Mouse (Mus musculus): ENCODE results near the gene Wwox. TPM values are rescaled to one million over a fixed set of nuclear protein-coding genes. Genes with fewer than 3 reads are reported as not detected.

The Wwox gene
- polyA plus RNA-seq, 1 experiment from 2014 or later, result 8.9 TPM

- no peak for ATAC-seq
- 3% methylated on average over 18 of the region's 18 CpGs for WGBS
- Histone ChIP-seq H3K27me3 (replicated peaks; ENCODE audit: control insufficient read depth, insufficient read depth, low read length) (peaks cover 26% of the 10 kb centered on the region), H3K9me3 (replicated peaks; ENCODE audit: control insufficient read depth, low read length) (no peaks in the 10 kb centered on the region), H3K9ac (ENCODE audit: low read length) (no peak overlapping the region; the same call in 1 of the 2 replicates), H3K27ac (ENCODE audit: low read depth, low read length) (peak overlapping the region; percentile 61), H3K4me3 (ENCODE audit: low read depth, low read length) (peak overlapping the region; percentile 10; the same call in 1 of the 2 replicates), H3K4me2 (ENCODE audit: low read length) (peak overlapping the region; percentile 47), H3K36me3 (ENCODE audit: control insufficient read depth, insufficient read depth, low read length) (no peaks in the 10 kb centered on the region), H3K4me1 (ENCODE audit: control insufficient read depth, insufficient read depth, low read length) (peaks cover 21% of the 10 kb centered on the region; the same call in 1 of the 2 replicates)
- peak; percentile 64 for DNase-seq (ENCODE audit: low spot score)
These were observed 719.8 kb downstream of the Wwox start for GRCm38 (mm10) chr8:115159208-115159607.

DNA sequence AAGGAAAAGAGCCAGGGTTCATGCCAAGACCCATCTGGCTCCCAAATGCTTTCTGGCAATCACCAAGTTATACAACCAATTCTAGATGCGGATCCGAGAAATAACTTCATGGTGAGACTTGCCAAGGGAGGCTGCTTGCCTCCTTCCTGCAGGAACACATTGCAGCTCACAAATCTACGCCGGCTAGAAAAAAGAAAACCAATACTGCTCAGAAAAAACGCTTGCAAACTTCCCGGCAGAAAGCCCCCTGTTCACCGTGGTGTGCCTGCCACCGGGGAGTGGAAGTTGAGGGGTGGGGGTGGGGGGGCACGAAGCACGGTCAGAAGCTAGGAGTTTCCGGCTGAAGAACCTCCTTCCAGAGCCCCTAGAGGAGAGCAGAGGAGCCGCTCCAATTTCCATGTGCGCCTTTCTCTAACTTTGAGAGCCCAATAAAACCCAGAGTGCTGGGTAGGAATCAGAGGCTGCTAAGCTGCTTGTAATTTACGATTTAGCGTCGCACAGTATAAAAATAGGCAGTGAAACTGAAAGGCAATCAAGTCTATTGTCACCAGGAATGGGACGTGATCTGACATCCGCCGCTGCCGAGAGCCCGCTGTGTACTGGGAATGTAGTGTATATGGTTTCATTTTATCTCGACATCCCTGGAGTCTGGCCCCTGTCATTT lies 720.4 kb downstream of the Wwox start:
- H3K9ac ChIP-seq (ENCODE audit: low read length), result peak overlapping the region; percentile 35; the same call in 1 of the 2 replicates
- peak overlapping the region; percentile 14; the same call in 1 of the 2 replicates for H3K27ac ChIP-seq (ENCODE audit: low read depth, low read length)

GRCm38 (mm10) chr8:115160407-115160806 lies 721.0 kb downstream of the Wwox start:
- ATAC-seq, result no peak
- H3K27ac ChIP-seq (ENCODE audit: low read depth, low read length), result no peak overlapping the region

More for the DNA sequence above, 720.4 kb downstream of the Wwox start:
- Histone ChIP-seq H3K4me2 (ENCODE audit: low read length) (peak overlapping the region; percentile 47), H3K36me3 (ENCODE audit: control insufficient read depth, insufficient read depth, low read length) (no peaks in the 10 kb centered on the region), H3K9me3 (replicated peaks; ENCODE audit: control insufficient read depth, low read length) (no peaks in the 10 kb centered on the region), H3K27me3 (replicated peaks; ENCODE audit: control insufficient read depth, insufficient read depth, low read length) (peaks cover 26% of the 10 kb centered on the region), H3K4me1 (ENCODE audit: control insufficient read depth, insufficient read depth, low read length) (peaks cover 21% of the 10 kb centered on the region; the same call in 1 of the 2 replicates), H3K4me3 (ENCODE audit: low read depth, low read length) (peak overlapping the region; percentile 17)
- ATAC-seq, result peak; percentile 32
- WGBS, result 7% methylated on average over 22 of the region's 22 CpGs
- peak; percentile 85 for DNase-seq (ENCODE audit: low spot score)

DNA sequence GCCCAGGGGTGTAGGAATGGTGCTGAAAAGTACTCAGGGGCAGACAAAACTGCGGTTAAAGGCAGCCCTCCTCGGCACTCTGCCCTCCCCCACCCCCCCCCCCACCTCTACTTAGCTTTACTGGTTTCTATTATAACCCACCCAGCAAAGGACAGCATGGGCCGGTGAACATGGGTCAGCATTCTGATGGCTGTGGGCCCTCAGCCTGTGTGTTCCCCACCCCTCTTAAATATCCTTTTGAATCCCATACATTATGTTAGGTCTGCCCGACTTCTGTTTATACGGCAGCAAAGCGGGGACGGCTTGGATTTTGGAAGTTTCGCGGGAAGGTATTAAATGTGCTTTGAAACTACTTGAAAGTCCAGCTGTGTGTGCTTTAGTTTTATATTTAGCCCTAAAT lies 722.1 kb downstream of the Wwox start:
- no peak overlapping the region for H3K27ac ChIP-seq (ENCODE audit: low read depth, low read length)
- no peak overlapping the region for H3K4me3 ChIP-seq (ENCODE audit: low read depth, low read length)
- DNase-seq (ENCODE audit: low spot score) (no peak), ATAC-seq (no peak)
- H3K9me3 ChIP-seq (replicated peaks; ENCODE audit: control insufficient read depth, low read length), result no peaks in the 10 kb centered on the region
- peaks cover 21% of the 10 kb centered on the region; the same call in 1 of the 2 replicates for H3K4me1 ChIP-seq (ENCODE audit: control insufficient read depth, insufficient read depth, low read length)
- peaks cover 24% of the 10 kb centered on the region for H3K27me3 ChIP-seq (replicated peaks; ENCODE audit: control insufficient read depth, insufficient read depth, low read length)
- no peak overlapping the region for H3K4me2 ChIP-seq (ENCODE audit: low read length)
- H3K36me3 ChIP-seq (ENCODE audit: control insufficient read depth, insufficient read depth, low read length), result no peaks in the 10 kb centered on the region
- WGBS, result 32% methylated on average over 9 of the region's 9 CpGs
- no peak overlapping the region for H3K9ac ChIP-seq (ENCODE audit: low read length)

More at GRCm38 (mm10) chr8:115160407-115160806, 721.0 kb downstream of the Wwox start:
- H3K4me3 ChIP-seq (ENCODE audit: low read depth, low read length), result 0 out of 2 replicates have a peak overlapping the region, but pooled peaks have one; percentile 17
- 86% methylated on average over 5 of the region's 5 CpGs for WGBS
- peaks cover 26% of the 10 kb centered on the region for H3K27me3 ChIP-seq (replicated peaks; ENCODE audit: control insufficient read depth, insufficient read depth, low read length)
- peak overlapping the region; percentile 47 for H3K4me2 ChIP-seq (ENCODE audit: low read length)
- no peak overlapping the region for H3K9ac ChIP-seq (ENCODE audit: low read length)
- DNase-seq (ENCODE audit: low spot score), result no peak
- H3K4me1 ChIP-seq (ENCODE audit: control insufficient read depth, insufficient read depth, low read length), result peaks cover 21% of the 10 kb centered on the region; the same call in 1 of the 2 replicates
- no peaks in the 10 kb centered on the region for H3K9me3 ChIP-seq (replicated peaks; ENCODE audit: control insufficient read depth, low read length)
- no peaks in the 10 kb centered on the region for H3K36me3 ChIP-seq (ENCODE audit: control insufficient read depth, insufficient read depth, low read length)

DNA sequence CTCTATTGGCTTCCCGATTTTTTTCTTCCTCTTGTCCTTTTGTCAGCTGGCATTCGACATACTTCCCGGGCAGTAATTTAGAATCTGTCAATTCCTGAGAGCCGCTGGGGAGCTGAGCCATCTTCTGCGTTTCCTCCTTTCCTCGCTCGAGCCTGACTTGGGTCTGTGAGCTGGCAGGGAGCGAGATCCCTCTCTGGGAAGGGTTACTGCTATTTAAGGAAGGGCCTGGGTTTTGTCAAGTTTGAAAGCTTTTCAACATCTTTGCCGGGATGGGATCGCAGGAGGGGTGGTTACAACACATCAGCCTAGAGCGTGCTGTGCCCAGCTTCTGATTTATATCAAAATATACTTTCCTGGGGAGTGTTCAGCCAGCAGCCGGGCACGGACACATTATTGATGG lies 725.4 kb downstream of the Wwox start:
- no peaks in the 10 kb centered on the region for H3K9me3 ChIP-seq (replicated peaks; ENCODE audit: control insufficient read depth, low read length)
- H3K9ac ChIP-seq (ENCODE audit: low read length), result no peak overlapping the region
- DNase-seq (ENCODE audit: low spot score), result no peak
- H3K4me1 ChIP-seq (ENCODE audit: control insufficient read depth, insufficient read depth, low read length), result peaks cover 6% of the 10 kb centered on the region; the same call in 1 of the 2 replicates
- no peaks in the 10 kb centered on the region for H3K36me3 ChIP-seq (ENCODE audit: control insufficient read depth, insufficient read depth, low read length)
- H3K4me2 ChIP-seq (ENCODE audit: low read length), result no peak overlapping the region
- 48% methylated on average over 13 of the region's 13 CpGs for WGBS
- ATAC-seq, result no peak
- peaks cover 13% of the 10 kb centered on the region for H3K27me3 ChIP-seq (replicated peaks; ENCODE audit: control insufficient read depth, insufficient read depth, low read length)
- H3K27ac ChIP-seq (ENCODE audit: low read depth, low read length), result no peak overlapping the region
- H3K4me3 ChIP-seq (ENCODE audit: low read depth, low read length), result no peak overlapping the region

GRCm38 (mm10) chr8:115173634-115174081 lies 734.2 kb downstream of the Wwox start:
- Histone ChIP-seq H3K4me1 (ENCODE audit: control insufficient read depth, insufficient read depth, low read length) (peaks cover 8% of the 10 kb centered on the region), H3K4me3 (ENCODE audit: low read depth, low read length) (no peak overlapping the region), H3K36me3 (ENCODE audit: control insufficient read depth, insufficient read depth, low read length) (no peaks in the 10 kb centered on the region), H3K9ac (ENCODE audit: low read length) (peak overlapping the region; percentile 33; the same call in 1 of the 2 replicates), H3K27ac (ENCODE audit: low read depth, low read length) (no peak overlapping the region; the same call in 1 of the 2 replicates), H3K27me3 (replicated peaks; ENCODE audit: control insufficient read depth, insufficient read depth, low read length) (no peaks in the 10 kb centered on the region), H3K9me3 (replicated peaks; ENCODE audit: control insufficient read depth, low read length) (no peaks in the 10 kb centered on the region), H3K4me2 (ENCODE audit: low read length) (peak overlapping the region; percentile 38)
- 3% methylated on average over 14 of the region's 14 CpGs for WGBS
- peak; percentile 90 for DNase-seq (ENCODE audit: low spot score)
- ATAC-seq, result peak; percentile 94

- Histone ChIP-seq H3K36me3 (ENCODE audit: control insufficient read depth, insufficient read depth, low read length) (no peaks in the 10 kb centered on the region), H3K9me3 (replicated peaks; ENCODE audit: control insufficient read depth, low read length) (no peaks in the 10 kb centered on the region), H3K27me3 (replicated peaks; ENCODE audit: control insufficient read depth, insufficient read depth, low read length) (peaks cover 3% of the 10 kb centered on the region; the same call in 1 of the 2 replicates), H3K27ac (ENCODE audit: low read depth, low read length) (no peak overlapping the region), H3K9ac (ENCODE audit: low read length) (no peak overlapping the region), H3K4me2 (ENCODE audit: low read length) (no peak overlapping the region), H3K4me1 (ENCODE audit: control insufficient read depth, insufficient read depth, low read length) (no peaks in the 10 kb centered on the region), H3K4me3 (ENCODE audit: low read depth, low read length) (no peak overlapping the region)
- ATAC-seq (no peak), DNase-seq (ENCODE audit: low spot score) (no peak)
- WGBS, result 65% methylated on average over 6 of the region's 6 CpGs
These were observed 746.0 kb downstream of the Wwox start for GRCm38 (mm10) chr8:115185431-115185964.

GRCm38 (mm10) chr8:115186121-115186811 lies 746.8 kb downstream of the Wwox start:
- DNase-seq (ENCODE audit: low spot score) (no peak), ATAC-seq (no peak)
- Histone ChIP-seq H3K27ac (ENCODE audit: low read depth, low read length) (no peak overlapping the region), H3K9me3 (replicated peaks; ENCODE audit: control insufficient read depth, low read length) (no peaks in the 10 kb centered on the region), H3K36me3 (ENCODE audit: control insufficient read depth, insufficient read depth, low read length) (no peaks in the 10 kb centered on the region), H3K4me2 (ENCODE audit: low read length) (no peak overlapping the region), H3K4me1 (ENCODE audit: control insufficient read depth, insufficient read depth, low read length) (no peaks in the 10 kb centered on the region), H3K4me3 (ENCODE audit: low read depth, low read length) (no peak overlapping the region), H3K9ac (ENCODE audit: low read length) (no peak overlapping the region), H3K27me3 (replicated peaks; ENCODE audit: control insufficient read depth, insufficient read depth, low read length) (peaks cover 3% of the 10 kb centered on the region; the same call in 1 of the 2 replicates)
- WGBS, result 76% methylated on average over 13 of the region's 13 CpGs
